Mouse (Mus musculus): Measurements from ENCODE around the gene Tubb1. TPM values are rescaled to one million over a fixed set of nuclear protein-coding genes. Genes with fewer than 3 reads are reported as not detected.

The Tubb1 gene
- polyA plus RNA-seq (2012; rRNA removed; ENCODE audit: low replicate concordance): 0.34 and 0.56 TPM in 2 replicates

GRCm38 (mm10) chr2:174450353-174450752 is at the start of gene Tubb1:
Gene Tubb1 (plus strand): TSS chr2:174450695.

GRCm38 (mm10) chr2:174415731-174416310 is 34.7 kb upstream of the Tubb1 start, which contains the start of gene Nelfcd:
Gene Nelfcd (plus strand): TSS chr2:174415804.

GRCm38 (mm10) chr2:174438737-174439449 is 11.6 kb upstream of the Tubb1 start, which contains the start of gene Ctsz:
Gene Ctsz (minus strand): TSS chr2:174439039.

GRCm38 (mm10) chr2:174463789-174464523 is 13.5 kb downstream of the Tubb1 start, which contains the start of gene Atp5e:
Gene Atp5e (minus strand): TSS chr2:174464105.

GRCm38 (mm10) chr2:174472818-174473549 is 22.5 kb downstream of the Tubb1 start, which contains the start of gene Prelid3b:
Gene Prelid3b (minus strand): TSS chr2:174473081.

Other genes starting within 250 kb of the Tubb1 start
- gene Gnas, start 166.4 kb upstream of the Tubb1 start, polyA plus RNA-seq (2012; rRNA removed; ENCODE audit: low replicate concordance): 840 and 1,142 TPM in 2 replicates
- 0.17 TPM in 1 of 2 replicates, not detected in the other for gene Gm20721, start 104.0 kb upstream of the Tubb1 start, polyA plus RNA-seq (2012; rRNA removed; ENCODE audit: low replicate concordance)
- 49.6 and 54.9 TPM in 2 replicates for gene Nelfcd, start 34.9 kb upstream of the Tubb1 start, polyA plus RNA-seq (2012; rRNA removed; ENCODE audit: low replicate concordance)
- gene Ctsz, start 11.7 kb upstream of the Tubb1 start, polyA plus RNA-seq (2012; rRNA removed; ENCODE audit: low replicate concordance): 253 and 372 TPM in 2 replicates
- gene Atp5e, start 13.4 kb downstream of the Tubb1 start, polyA plus RNA-seq (2012; rRNA removed; ENCODE audit: low replicate concordance): 429 and 500 TPM in 2 replicates
- 28.4 and 41.9 TPM in 2 replicates for gene Prelid3b, start 22.4 kb downstream of the Tubb1 start, polyA plus RNA-seq (2012; rRNA removed; ENCODE audit: low replicate concordance)
- gene Zfp831, start 192.8 kb downstream of the Tubb1 start, polyA plus RNA-seq (2012; rRNA removed; ENCODE audit: low replicate concordance): 2.1 and 4.0 TPM in 2 replicates

All from mammary gland, adult 2 months (tissue).